Mouse (Mus musculus) ES-E14 (cell line): Measurements from ENCODE around the gene Galnt6. TPM values are rescaled to one million over a fixed set of nuclear protein-coding genes. Genes with fewer than 3 reads are reported as not detected.

Experiments
- DNase-seq: peaks from one replicate; pipeline ENCODE4 v3.0.0-alpha.2; 2013; ENCODE audit warnings: low read depth, low spot score
- H3K27ac ChIP-seq: 2 replicates; pipeline ENCODE4 v1.5.1; 2012; ENCODE audit warnings: low read depth, mild to moderate bottlenecking, low read length, moderate library complexity, mixed read lengths; ENCODE audit not compliant: poor library complexity, insufficient read depth, severe bottlenecking
- H3K36me3 ChIP-seq: 2 replicates; pipeline ENCODE4 v1.6.1; 2012; ENCODE audit warnings: mild to moderate bottlenecking, low read length, moderate library complexity, mixed read lengths; ENCODE audit not compliant: control insufficient read depth, poor library complexity, insufficient read depth, severe bottlenecking
- H3K4me1 ChIP-seq, 2 experiments: fragments of 150-350 bp in 1 of 2; sonication (generic) in 1 of 2; 2 replicates each; pipeline ENCODE4 v1.6.1; 2012; ENCODE audit warnings: low read length in 2 of 2, mild to moderate bottlenecking in 1 of 2, mixed read lengths in 1 of 2; ENCODE audit not compliant: control insufficient read depth in 2 of 2, insufficient read depth in 2 of 2, poor library complexity in 1 of 2
- H3K4me3 ChIP-seq, 2 experiments: fragments of 150-350 bp in 1 of 2; sonication (generic) in 1 of 2; 2 replicates each; pipeline ENCODE4 v1.5.1; 2012; ENCODE audit warnings: low read length in 2 of 2, low read depth in 1 of 2, mild to moderate bottlenecking in 1 of 2, mixed read lengths in 1 of 2; ENCODE audit not compliant: insufficient read depth in 1 of 2, poor library complexity in 1 of 2, severe bottlenecking in 1 of 2
- H3K9ac ChIP-seq: 2 replicates; pipeline ENCODE4 v1.6.1; 2012; ENCODE audit warnings: low read depth, mild to moderate bottlenecking, low read length, mixed read lengths; ENCODE audit not compliant: poor library complexity, insufficient read depth, severe bottlenecking
- H3K9me3 ChIP-seq: fragments of 150-350 bp; sonication (generic); 2 replicates; pipeline ENCODE4 v1.6.1; 2012; ENCODE audit warnings: low read depth, mild to moderate bottlenecking, low read length; ENCODE audit not compliant: control insufficient read depth, insufficient read depth
- CHD2 ChIP-seq: IDR thresholded peaks from 2 replicates; pipeline ENCODE4 v1.6.1; 2014; ENCODE audit warnings: mild to moderate bottlenecking, low read depth, low read length, inconsistent platforms
- HCFC1 ChIP-seq: IDR thresholded peaks from 2 replicates; pipeline ENCODE4 v1.6.1; 2012; ENCODE audit warnings: low read length, inconsistent platforms, borderline replicate concordance; ENCODE audit not compliant: insufficient read depth
- MAFK ChIP-seq: IDR thresholded peaks from 2 replicates; pipeline ENCODE4 v1.6.1; 2014; ENCODE audit warnings: mild to moderate bottlenecking, low read depth, low read length, inconsistent platforms; ENCODE audit not compliant: insufficient read depth
- ZC3H11A ChIP-seq: IDR thresholded peaks from 2 replicates; pipeline ENCODE4 v1.6.1; 2012; ENCODE audit warnings: low read depth, mild to moderate bottlenecking, inconsistent platforms, low read length, borderline replicate concordance
- ZNF384 ChIP-seq: IDR thresholded peaks from 2 replicates; pipeline ENCODE4 v1.6.1; 2012; ENCODE audit warnings: low read depth, low read length, inconsistent platforms
- in situ Hi-C, 2 experiments: fragments of 600-800 bp; cut with MboI; formaldehyde crosslinking; loops; one replicate each; pipeline ENCODE4 v1.15.1; 2025; ENCODE audit warnings: low sequenced_read_pairs in 2 of 2, inconsistent platforms in 1 of 2; ENCODE audit not compliant: unreplicated experiment in 2 of 2
- total RNA-seq: library from RNA; depleted of rRNA; stranded (reverse); fragments of 300-350 nt; gene quantifications from 2 replicates; pipeline ENCODE4 v1.2.3, GENCODE M21; 2012

Galnt6 gene
- total RNA-seq, 1 experiment, result 18.2 TPM

DNA sequence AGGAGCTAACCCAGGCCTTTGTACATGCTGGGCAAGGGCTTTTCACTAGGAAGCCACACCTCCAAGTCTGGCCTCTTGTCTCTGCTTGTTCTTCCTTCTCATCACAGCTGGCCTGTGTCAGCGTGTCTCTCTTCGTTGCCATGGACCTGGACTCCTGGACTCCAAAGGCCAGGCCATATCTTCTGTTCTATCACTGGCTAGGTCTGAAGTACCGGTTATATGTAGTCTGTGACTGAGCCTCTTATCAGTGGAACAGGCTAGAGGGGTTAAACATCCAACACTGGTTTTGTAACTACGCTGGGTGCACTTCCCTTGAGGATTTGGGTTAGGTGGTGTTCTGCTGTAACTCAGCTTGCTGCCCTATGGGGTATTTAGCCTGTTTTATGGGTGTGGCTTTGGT is 7.2 kb downstream of the Galnt6 start:
- Histone ChIP-seq H3K27ac (no peak overlapping the region), H3K4me1 (0 out of 4 replicates have a peak, but pooled peaks cover 0 to 3% of the 10 kb centered on the region in 2 experiments), H3K9ac (no peak overlapping the region), H3K4me3 (no peak overlapping the region), H3K9me3 (no peaks in the 10 kb centered on the region), H3K36me3 (no peaks in the 10 kb centered on the region)
- DNase-seq, result no peak
- in situ Hi-C loops, result no loop called here
- TF ChIP-seq HCFC1, result no peak
- no peak for TF ChIP-seq MAFK

DNA sequence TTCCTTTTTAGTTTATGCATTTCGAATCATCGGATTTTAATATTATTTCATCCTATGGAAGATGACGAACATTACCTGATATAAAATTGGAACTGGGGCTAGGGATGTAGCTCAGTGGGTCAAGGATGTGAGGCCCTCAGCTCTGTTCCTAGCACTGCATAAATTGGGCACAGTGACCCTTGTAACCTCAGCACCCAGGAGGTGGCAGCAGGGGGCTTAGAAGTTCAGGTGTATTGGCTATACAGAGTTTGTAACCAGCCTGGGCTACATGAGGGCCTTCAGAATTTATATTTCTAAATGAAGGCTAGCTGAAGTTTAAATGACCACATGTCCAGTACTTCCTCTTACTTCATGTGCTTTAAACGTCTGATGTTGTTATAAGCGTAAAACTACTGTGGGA is 7.7 kb downstream of the Galnt6 start:
- H3K36me3 ChIP-seq, result no peaks in the 10 kb centered on the region
- DNase-seq, result no peak
- H3K4me1 ChIP-seq, result 0 out of 4 replicates have a peak, but pooled peaks cover 0 to 3% of the 10 kb centered on the region in 2 experiments
- H3K9ac ChIP-seq, result no peak overlapping the region
- no peak for TF ChIP-seq MAFK
- no peak for TF ChIP-seq ZC3H11A
- TF ChIP-seq CHD2, result no peak
- H3K27ac ChIP-seq, result no peak overlapping the region
- in situ Hi-C loops, result no loop called here
- H3K9me3 ChIP-seq, result no peaks in the 10 kb centered on the region
- no peak overlapping the region for H3K4me3 ChIP-seq

DNA sequence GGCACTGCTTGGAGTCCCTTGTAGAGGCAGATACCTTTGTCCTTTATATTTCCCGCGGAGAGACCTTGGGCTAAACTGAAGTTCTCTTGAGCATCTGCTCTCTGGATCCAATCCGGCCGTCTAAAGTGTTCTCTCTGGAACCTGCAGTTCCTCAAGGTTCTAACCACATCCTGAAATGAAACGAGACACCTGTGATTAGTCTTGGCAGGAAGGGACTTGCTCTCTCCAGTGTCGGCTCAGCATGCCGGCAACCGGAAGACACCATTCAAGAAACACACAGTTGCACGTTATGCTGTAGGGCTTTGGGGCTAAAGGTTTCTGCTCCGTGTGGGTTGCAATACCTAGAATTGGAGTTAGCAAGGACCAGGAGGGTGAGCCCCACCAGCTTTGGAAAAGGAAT is 9.1 kb downstream of the Galnt6 start:
- Histone ChIP-seq H3K9me3 (no peaks in the 10 kb centered on the region), H3K36me3 (no peaks in the 10 kb centered on the region), H3K4me1 (0 out of 4 replicates have a peak, but pooled peaks cover 0 to 3% of the 10 kb centered on the region in 2 experiments), H3K4me3 (peak overlapping the region; percentile 41 to 49), H3K27ac (no peak overlapping the region; the same call in 1 of the 2 replicates), H3K9ac (peak overlapping the region; percentile 36; the same call in 1 of the 2 replicates)
- no peak for DNase-seq
- TF ChIP-seq ZC3H11A (no peak), ZNF384 (no peak)
- in situ Hi-C loops, result no loop called here

DNA sequence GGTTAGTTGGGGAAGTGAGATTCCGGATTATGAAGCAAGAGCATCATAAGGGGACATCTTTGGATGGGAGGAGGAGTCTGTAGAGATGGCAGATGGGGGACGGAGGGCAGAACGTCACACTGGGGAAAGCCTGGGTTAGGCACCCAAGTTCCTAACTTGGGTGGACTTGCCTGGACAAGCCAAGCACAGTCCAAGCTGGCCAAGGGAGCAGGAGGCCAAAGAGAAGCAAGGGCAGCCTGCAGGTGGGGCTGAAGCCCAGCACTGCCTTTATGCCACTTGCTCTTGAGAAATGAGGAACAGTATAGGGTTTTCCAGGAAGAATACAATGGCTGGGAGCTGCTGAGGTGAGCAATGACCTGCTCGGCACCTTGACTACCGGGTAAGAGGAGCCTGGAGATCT is 10.0 kb downstream of the Galnt6 start:
- DNase-seq, result no peak
- in situ Hi-C loops, result no loop called here
- Histone ChIP-seq H3K36me3 (no peaks in the 10 kb centered on the region), H3K4me1 (0 out of 4 replicates have a peak, but pooled peaks cover 0 to 3% of the 10 kb centered on the region in 2 experiments), H3K9ac (peak overlapping the region; percentile 36; the same call in 1 of the 2 replicates), H3K9me3 (no peaks in the 10 kb centered on the region), H3K4me3 (peak overlapping the region; percentile 41 to 49; a peak in 2 of 4 replicates), H3K27ac (no peak overlapping the region)
- TF ChIP-seq MAFK (no peak), ZC3H11A (no peak), CHD2 (no peak), HCFC1 (no peak), ZNF384 (no peak)

DNA sequence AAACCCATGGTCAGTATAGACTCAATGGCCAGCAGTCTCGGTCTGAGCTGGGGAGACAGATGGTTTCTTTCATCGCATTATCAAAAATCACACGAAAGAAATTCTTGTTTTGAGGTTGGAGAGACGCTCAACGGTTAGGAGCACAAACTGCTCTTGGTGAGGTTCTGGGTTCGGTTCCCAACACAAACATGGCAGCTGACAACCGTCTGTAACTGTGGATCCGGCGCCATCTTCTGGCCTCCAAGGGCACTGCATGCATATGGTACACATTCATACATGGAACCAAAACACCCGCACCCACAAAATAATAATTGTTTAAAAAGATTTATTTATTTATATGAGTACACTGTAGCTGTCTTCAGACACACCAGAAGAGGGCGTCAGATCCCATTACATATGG is 10.6 kb downstream of the Galnt6 start:
- no peak for DNase-seq
- in situ Hi-C loops, result no loop called here
- Histone ChIP-seq H3K9me3 (no peaks in the 10 kb centered on the region), H3K27ac (no peak overlapping the region), H3K4me1 (peaks cover 0 to 7% of the 10 kb centered on the region in 2 experiments; a peak in 1 of 4 replicates), H3K4me3 (no peak overlapping the region), H3K9ac (no peak overlapping the region), H3K36me3 (no peaks in the 10 kb centered on the region)
- TF ChIP-seq HCFC1, result no peak
- no peak for TF ChIP-seq ZC3H11A
- TF ChIP-seq CHD2, result no peak
- TF ChIP-seq MAFK, result no peak
- TF ChIP-seq ZNF384, result no peak
